Mouse (Mus musculus) E14TG2a.4 (cell line): ENCODE data around the gene Mapk8ip1.

Source experiments
- H3K27me3 ChIP-seq: 2 replicates; pipeline ENCODE4 v1.6.1; 2014; ENCODE audit warnings: low read length, control low read depth; ENCODE audit not compliant: insufficient read depth
- H3K36me3 ChIP-seq: 2 replicates; pipeline ENCODE4 v1.6.1; 2014; ENCODE audit warnings: low read length, control low read depth; ENCODE audit not compliant: insufficient read depth
- H3K4me1 ChIP-seq: replicated peaks from 2 replicates; pipeline ENCODE4 v1.6.1; 2014; ENCODE audit warnings: low read depth, low read length, control low read depth
- H3K4me3 ChIP-seq: replicated peaks from 2 replicates; pipeline ENCODE4 v1.5.1; 2014; ENCODE audit warnings: mild to moderate bottlenecking, low read length
- H3K9me3 ChIP-seq: 2 replicates; pipeline ENCODE4 v1.6.1; 2014; ENCODE audit warnings: low read length, control low read depth
- CTCF ChIP-seq: conservative IDR thresholded peaks from 2 replicates; pipeline ENCODE4 v1.5.1; 2014; ENCODE audit warnings: low read length
- NANOG ChIP-seq: IDR thresholded peaks from 2 replicates; pipeline ENCODE4 v1.6.1; 2014; ENCODE audit warnings: borderline replicate concordance, low read length, mixed read lengths
- POU5F1 ChIP-seq: IDR thresholded peaks from 2 replicates; pipeline ENCODE4 v1.6.1; 2014; ENCODE audit warnings: low read length, borderline replicate concordance

Mapk8ip1 gene

DNA sequence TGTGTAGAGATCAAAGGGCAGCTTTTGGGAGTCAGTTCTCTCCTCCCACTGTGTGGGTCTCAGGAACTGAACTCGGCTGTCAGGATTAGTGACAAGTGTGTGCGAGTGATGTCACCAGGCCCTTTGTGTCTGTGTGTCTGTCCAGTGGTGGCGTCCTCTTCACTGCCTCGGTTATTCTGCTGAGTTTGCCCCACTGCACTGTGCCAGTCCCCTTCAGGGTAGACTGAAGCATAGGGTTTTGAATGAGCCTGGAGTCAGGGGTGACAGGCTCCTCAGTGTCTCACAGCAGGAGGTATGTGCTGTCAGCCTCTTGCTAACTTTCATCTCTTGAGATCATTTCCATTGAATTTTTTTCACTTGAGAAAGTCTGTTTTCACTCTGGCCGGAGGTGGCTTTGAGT is 47.7 kb downstream of the Mapk8ip1 start:
- no peak for TF ChIP-seq NANOG
- no peak for TF ChIP-seq POU5F1
- no peak for TF ChIP-seq CTCF
- H3K27me3 ChIP-seq, result no peaks in the 10 kb centered on the region
- H3K36me3 ChIP-seq, result peaks cover 95% of the 10 kb centered on the region
- no peaks in the 10 kb centered on the region for H3K9me3 ChIP-seq
- H3K4me3 ChIP-seq, result no peak overlapping the region
- 0 out of 2 replicates have a peak, but pooled peaks cover 2% of the 10 kb centered on the region for H3K4me1 ChIP-seq

DNA sequence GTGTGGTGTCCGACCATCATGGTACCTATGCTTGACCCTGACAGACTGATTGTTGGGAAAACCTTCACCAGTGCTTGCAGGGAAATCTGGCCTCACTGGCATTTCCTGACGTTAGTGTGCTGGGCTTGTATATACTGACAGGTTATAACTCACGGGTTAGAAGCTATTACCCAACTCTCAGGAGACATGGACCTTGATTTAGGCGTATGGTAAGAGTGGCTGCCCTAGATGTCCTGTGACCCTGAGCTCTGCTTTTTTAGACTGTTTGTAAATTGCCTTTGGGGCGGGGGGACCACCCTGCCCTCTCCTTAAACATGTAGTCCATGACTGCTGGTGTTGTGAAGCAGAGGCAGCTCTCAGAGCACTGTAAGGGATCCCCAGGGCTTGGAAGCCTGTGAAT is 50.4 kb downstream of the Mapk8ip1 start:
- TF ChIP-seq CTCF (no peak), NANOG (no peak), POU5F1 (no peak)
- Histone ChIP-seq H3K4me1 (no peaks in the 10 kb centered on the region), H3K27me3 (no peaks in the 10 kb centered on the region), H3K4me3 (no peak overlapping the region), H3K9me3 (no peaks in the 10 kb centered on the region), H3K36me3 (peaks cover 83% of the 10 kb centered on the region)

DNA sequence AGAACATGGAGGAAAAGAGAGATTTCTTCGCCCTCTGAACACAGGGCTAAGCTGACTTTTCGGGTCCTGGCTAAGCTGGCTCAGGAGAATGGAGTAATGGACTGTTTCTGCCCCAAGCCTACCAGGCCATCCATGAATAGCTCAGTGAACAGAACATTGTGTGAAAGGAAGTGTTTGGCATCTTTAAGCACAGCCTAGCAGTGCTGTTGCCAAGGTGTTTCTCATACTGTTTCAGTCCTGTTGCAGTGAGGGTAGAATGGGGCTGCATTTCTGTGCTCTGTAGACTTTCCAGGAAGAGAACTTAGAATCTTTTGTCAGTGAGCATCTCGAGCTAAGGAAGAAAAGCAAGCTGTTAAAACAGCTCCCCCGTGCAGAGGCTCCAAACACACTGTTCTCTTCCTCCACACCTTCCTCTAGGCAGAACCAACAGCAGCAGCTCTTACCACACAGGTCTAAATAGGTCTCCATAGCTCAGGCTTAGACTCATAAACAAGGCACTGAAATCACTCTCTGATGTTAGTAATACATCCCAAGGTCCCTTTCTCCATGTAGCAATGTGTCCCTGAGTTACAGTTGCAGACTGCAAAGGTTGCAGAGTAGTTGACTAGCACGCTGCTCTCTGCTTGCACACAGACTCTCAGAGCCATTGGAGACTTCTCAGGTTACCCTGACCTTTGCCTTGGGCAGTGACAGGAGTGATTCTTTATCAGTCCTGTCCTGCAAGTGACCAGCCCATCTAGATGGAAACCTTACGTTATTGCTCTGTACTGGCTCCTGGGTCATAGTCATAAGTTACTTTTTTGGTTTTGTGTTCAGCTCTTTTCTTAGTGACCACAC is 51.3 kb downstream of the Mapk8ip1 start:
- TF ChIP-seq CTCF, result no peak
- TF ChIP-seq NANOG, result no peak
- no peak for TF ChIP-seq POU5F1
- no peaks in the 10 kb centered on the region for H3K9me3 ChIP-seq
- H3K4me3 ChIP-seq, result no peak overlapping the region
- no peaks in the 10 kb centered on the region for H3K27me3 ChIP-seq
- no peaks in the 10 kb centered on the region for H3K4me1 ChIP-seq
- peaks cover 81% of the 10 kb centered on the region for H3K36me3 ChIP-seq

DNA sequence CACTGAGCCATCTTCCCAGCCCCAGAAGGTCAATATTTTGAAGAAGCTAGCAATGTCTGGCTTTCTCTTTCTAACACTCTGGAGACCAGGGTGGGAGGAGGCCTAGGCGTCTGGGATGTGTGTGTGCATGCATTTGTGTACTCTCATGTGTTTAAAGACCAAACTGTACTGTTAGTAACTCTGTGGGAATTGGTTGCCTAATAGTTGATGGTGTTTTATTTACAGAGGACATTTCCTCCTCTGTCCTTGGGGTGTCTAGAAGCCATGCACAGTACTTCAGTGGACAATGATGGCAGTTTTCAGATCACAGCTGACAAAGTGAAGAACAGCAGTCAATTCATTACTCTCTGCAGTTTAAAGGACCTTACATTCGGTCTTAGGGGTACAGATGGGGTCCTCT is 53.9 kb downstream of the Mapk8ip1 start:
- no peaks in the 10 kb centered on the region for H3K9me3 ChIP-seq
- H3K4me1 ChIP-seq, result no peaks in the 10 kb centered on the region
- TF ChIP-seq NANOG (no peak), POU5F1 (no peak), CTCF (no peak)
- H3K36me3 ChIP-seq, result peaks cover 65% of the 10 kb centered on the region
- no peak overlapping the region for H3K4me3 ChIP-seq
- H3K27me3 ChIP-seq, result no peaks in the 10 kb centered on the region

DNA sequence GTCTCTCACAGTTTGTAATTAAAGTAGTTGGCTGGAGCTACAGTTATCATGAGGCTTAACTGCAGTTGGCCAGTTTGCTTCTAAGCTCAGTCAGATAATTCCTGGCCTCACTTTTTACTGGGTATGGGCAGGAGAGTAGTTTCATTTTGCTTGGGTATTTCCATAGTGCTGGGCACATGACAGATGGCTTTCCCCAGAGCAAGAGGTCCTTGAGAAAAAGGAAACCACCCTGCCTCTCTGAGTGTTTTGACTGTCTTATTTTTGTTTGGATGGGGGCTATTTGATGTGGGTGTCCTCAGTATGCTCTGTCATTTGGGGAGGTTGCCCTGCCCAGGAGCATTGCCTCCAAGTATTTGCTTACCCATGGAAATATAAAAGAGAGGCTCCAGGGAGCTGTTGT is 58.6 kb downstream of the Mapk8ip1 start:
- Histone ChIP-seq H3K4me1 (no peaks in the 10 kb centered on the region), H3K27me3 (no peaks in the 10 kb centered on the region), H3K9me3 (no peaks in the 10 kb centered on the region), H3K4me3 (no peak overlapping the region), H3K36me3 (peaks cover 31% of the 10 kb centered on the region)
- no peak for TF ChIP-seq CTCF
- no peak for TF ChIP-seq NANOG
- TF ChIP-seq POU5F1, result no peak
